Comparison of ENCODE assay signal across 11 mouse cellular contexts in the genomic region with DNA sequence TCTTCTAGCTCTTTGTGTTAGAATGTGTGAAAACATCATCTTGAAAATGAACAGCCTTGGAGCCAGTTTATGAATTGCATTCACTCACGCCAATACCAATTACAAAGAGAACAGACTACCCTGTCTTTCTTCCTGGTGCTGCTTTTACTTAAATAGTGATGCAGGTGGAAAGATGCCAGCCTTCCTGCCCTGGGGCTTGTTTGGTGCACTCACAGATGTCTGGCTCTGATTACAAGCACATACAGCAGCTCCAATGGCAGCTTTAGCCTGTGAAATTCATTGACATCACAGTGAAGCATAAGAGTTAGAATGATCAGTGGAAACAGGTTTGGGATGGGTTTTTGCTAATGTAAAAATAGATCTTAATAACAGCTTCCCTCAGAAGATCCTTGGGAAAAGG.
DNase-seq lines count a peak whose midpoint lies in the region; ATAC-seq and TF ChIP-seq lines count a peak whose summit lies in the region.
"Had no signal": no experiment of that assay in that cellular context is flagged by ENCODE, and none has a peak within 500 bp of the region (broad histone marks: within the 10 kb centered on the region; RNA-seq: fewer than 3 reads in every experiment).

No protein-coding gene starts in this region.

- no peaks in the 10 kb centered on the region for H3K4me1 ChIP-seq in limb, embryonic 14.5 days (ENCODE audit: control insufficient read depth, insufficient read depth, low read length)
- H3K4me1 ChIP-seq in lung, postnatal 0 days (ENCODE audit: insufficient read depth, low read depth, low read length), result no peaks in the 10 kb centered on the region

- no peaks in the 10 kb centered on the region for H3K27me3 ChIP-seq in limb, embryonic 14.5 days (ENCODE audit: control insufficient read depth, insufficient read depth, low read length)
- H3K27me3 ChIP-seq in lung, postnatal 0 days (replicated peaks; ENCODE audit: insufficient read depth, low read length), result no peaks in the 10 kb centered on the region

- no peak overlapping the region for H3K4me2 ChIP-seq in limb, embryonic 14.5 days (replicated peaks; ENCODE audit: low read depth, low read length, severe bottlenecking)
- H3K4me2 ChIP-seq in lung, postnatal 0 days (replicated peaks; ENCODE audit: low read depth, low read length), result no peak overlapping the region

- H3K36me3 ChIP-seq in limb, embryonic 14.5 days (ENCODE audit: control insufficient read depth, insufficient read depth, low read length), result no peaks in the 10 kb centered on the region
- no peaks in the 10 kb centered on the region for H3K36me3 ChIP-seq in lung, postnatal 0 days (ENCODE audit: insufficient read depth, low read length)
- H3K36me3 ChIP-seq: G1E had no signal

- ATAC-seq in limb, embryonic 14.5 days (ENCODE audit: low FRiP score, low read depth), result no peak
- no peak for ATAC-seq in lung, postnatal 0 days

- DNase-seq in layer of hippocampus, postnatal 10 days (ENCODE audit: low spot score in 2 of 2), result peak; percentile 16 to 23
- no peak for DNase-seq in layer of hippocampus, postnatal 36 days
- peak; percentile 42 for DNase-seq in brain, embryonic 18.5 days (ENCODE audit: low read depth, low spot score)
- peak; percentile 12 for DNase-seq in fibroblast of lung, adult 2 months (ENCODE audit: low read depth)
- peak; percentile 65 for DNase-seq in limb, embryonic 14.5 days (ENCODE audit: low spot score)
- DNase-seq in spleen, postnatal 36 days (ENCODE audit: low spot score in 2 of 2), result no peak
- DNase-seq in left cerebral cortex, adult 11 months (ENCODE audit: low spot score), result no peak
- DNase-seq in lung, postnatal 0 days (ENCODE audit: low spot score), result no peak
- DNase-seq: thymus, postnatal 25 days had no signal

- WGBS in limb, embryonic 14.5 days, result 4% methylated on average over 1 of the region's 1 CpGs
- 89% methylated on average over 1 of the region's 1 CpGs for WGBS in lung, postnatal 0 days

- H3K9me3 ChIP-seq in limb, embryonic 14.5 days (ENCODE audit: control insufficient read depth, low read length), result no peaks in the 10 kb centered on the region
- H3K9me3 ChIP-seq in lung, postnatal 0 days (ENCODE audit: low read length), result no peaks in the 10 kb centered on the region
- H3K9me3 ChIP-seq: G1E had no signal

- no peak overlapping the region for H3K27ac ChIP-seq in limb, embryonic 14.5 days (replicated peaks; ENCODE audit: low read depth, low read length)
- H3K27ac ChIP-seq in lung, postnatal 0 days (ENCODE audit: low read length), result no peak overlapping the region
- H3K27ac ChIP-seq: macrophage had no signal

- no peak overlapping the region for H3K4me3 ChIP-seq in limb, embryonic 14.5 days (replicated peaks; ENCODE audit: low read length)
- H3K4me3 ChIP-seq in lung, postnatal 0 days (ENCODE audit: low read depth, low read length), result no peak overlapping the region

- TF ChIP-seq POLR2A in limb, embryonic 14.5 days (IDR thresholded peaks at IDR 0.05; ENCODE audit: borderline replicate concordance, extremely low read depth, insufficient read depth, insufficient read length), result no peak

- TF ChIP-seq CTCF in lung, postnatal 0 days (IDR thresholded peaks at IDR 0.05), result no peak

- TF ChIP-seq EP300 in lung, postnatal 0 days (IDR thresholded peaks at IDR 0.05), result no peak

- H3K9ac ChIP-seq in limb, embryonic 14.5 days (ENCODE audit: low read depth, low read length, severe bottlenecking), result no peak overlapping the region
- H3K9ac ChIP-seq in lung, postnatal 0 days (replicated peaks; ENCODE audit: low read depth), result no peak overlapping the region

Comparison
In these comparisons a context has a peak if more than half of its experiments do, and no peak if none do; other contexts are left out.
1. DNase-seq: peak in layer of hippocampus, postnatal 10 days (2 of 2), brain, embryonic 18.5 days (single experiment), fibroblast of lung, adult 2 months (single experiment) and limb, embryonic 14.5 days (single experiment); none in layer of hippocampus, postnatal 36 days (0 of 2), spleen, postnatal 36 days (0 of 2), left cerebral cortex, adult 11 months (single experiment) and lung, postnatal 0 days (single experiment).